Mouse (Mus musculus) embryonic fibroblast, embryonic 13.5 days (primary cell): ENCODE results near the gene Spon1.

Experiments
- CTCF ChIP-seq: IDR thresholded peaks from 2 replicates; pipeline ENCODE4 v1.5.1; 2011; ENCODE audit warnings: mild to moderate bottlenecking, control low read depth, low read length, moderate library complexity, borderline replicate concordance; ENCODE audit not compliant: insufficient read depth
- POLR2A ChIP-seq: IDR thresholded peaks from 2 replicates; pipeline ENCODE4 v1.6.1; 2011; ENCODE audit warnings: low read depth, mild to moderate bottlenecking, control low read depth, low read length, moderate library complexity

- TF ChIP-seq CTCF (no peak), POLR2A (no peak)
Measured at GRCm38 (mm10) chr7:113919505-113919904, 153.7 kb downstream of the Spon1 start.
